Mouse (Mus musculus) forebrain, embryonic 12.5 days (tissue): ENCODE data around the gene Gabpb2. TPM values are rescaled to one million over a fixed set of nuclear protein-coding genes. Genes with fewer than 3 reads are reported as not detected.

ENCODE experiments used
- ATAC-seq: fragments of 200-750 bp; cut with Nextera tagmentation; 2 replicates; pipeline ENCODE4 v1.8.0; 2017; ENCODE audit warnings: moderate TSS enrichment; ENCODE audit not compliant: low FRiP score
- H3K27ac ChIP-seq: fragments of 300-500 bp; sonication (generic); 2 replicates; pipeline ENCODE4 v1.5.1; 2016; ENCODE audit warnings: mild to moderate bottlenecking
- H3K27me3 ChIP-seq: fragments of 300-500 bp; sonication (generic); 2 replicates; pipeline ENCODE4 v1.6.1; 2016; ENCODE audit warnings: mild to moderate bottlenecking
- H3K36me3 ChIP-seq: fragments of 300-500 bp; sonication (generic); replicated peaks from 2 replicates; pipeline ENCODE4 v1.6.1; 2016; ENCODE audit warnings: mild to moderate bottlenecking
- H3K4me1 ChIP-seq: fragments of 300-500 bp; sonication (generic); 2 replicates; pipeline ENCODE4 v1.6.1; 2016
- H3K4me2 ChIP-seq: fragments of 300-500 bp; sonication (generic); 2 replicates; pipeline ENCODE4 v1.6.1; 2016; ENCODE audit warnings: mild to moderate bottlenecking, moderate library complexity
- H3K4me3 ChIP-seq: fragments of 300-500 bp; sonication (generic); replicated peaks from 2 replicates; pipeline ENCODE4 v1.5.1; 2016; ENCODE audit warnings: mild to moderate bottlenecking
- H3K9ac ChIP-seq: fragments of 300-500 bp; sonication (generic); 2 replicates; pipeline ENCODE4 v1.6.1; 2016; ENCODE audit warnings: mild to moderate bottlenecking
- H3K9me3 ChIP-seq: fragments of 300-500 bp; sonication (generic); 2 replicates; pipeline ENCODE4 v1.6.1; 2016
- WGBS: fragments of 180-500 bp; shearing (Covaris S2); methylation state at CpG from one replicate; pipeline ENCODE4 v1.1.7; 2016; 5-methylcytosine and 5-hydroxymethylcytosine counted together
- polyA plus RNA-seq: library from polyadenylated mRNA; unstranded; fragments of >200 nt; fragmentation: Nextera tagmentation; extraction: Ambion mirVana; gene quantifications from 2 replicates; pipeline ENCODE4 v1.2.1, GENCODE M21; 2016

Gabpb2 gene
- 12.2 and 12.5 TPM in 2 replicates for polyA plus RNA-seq

GRCm38 (mm10) chr3:95217255-95218134 is at the start of gene Gabpb2:
Gabpb2 (minus strand) TSS chr3:95217916.
- ATAC-seq: peak; percentile 89
- peaks cover 16% of the 10 kb centered on the region for H3K4me1 ChIP-seq
- under 1% methylated on average over 53 of the region's 56 CpGs for WGBS
- H3K27me3 ChIP-seq: no peaks in the 10 kb centered on the region
- peaks cover 59% of the 10 kb centered on the region for H3K36me3 ChIP-seq
- no peaks in the 10 kb centered on the region for H3K9me3 ChIP-seq
- H3K9ac ChIP-seq: peak within 1 kb of the TSS; percentile 85
- peak within 1 kb of the TSS; percentile 98 for H3K27ac ChIP-seq
- peak within 1 kb of the TSS; percentile 75 for H3K4me3 ChIP-seq
- H3K4me2 ChIP-seq: peak within 1 kb of the TSS; percentile 62

- H3K4me2 ChIP-seq: no peak overlapping the region
- WGBS: 94% methylated on average over 3 of the region's 3 CpGs
- H3K9me3 ChIP-seq: no peaks in the 10 kb centered on the region
- no peak overlapping the region for H3K27ac ChIP-seq
- ATAC-seq: no peak
- H3K9ac ChIP-seq: no peak overlapping the region
- H3K4me1 ChIP-seq: no peaks in the 10 kb centered on the region
- no peaks in the 10 kb centered on the region for H3K27me3 ChIP-seq
- peaks cover 55% of the 10 kb centered on the region for H3K36me3 ChIP-seq
- no peak overlapping the region for H3K4me3 ChIP-seq
Observed at GRCm38 (mm10) chr3:95266052-95266451, 48.3 kb upstream of the Gabpb2 start.

GRCm38 (mm10) chr3:95264724-95265123 is 47.0 kb upstream of the Gabpb2 start:
- Histone ChIP-seq H3K27me3 (no peaks in the 10 kb centered on the region), H3K9ac (no peak overlapping the region), H3K27ac (no peak overlapping the region), H3K36me3 (peaks cover 63% of the 10 kb centered on the region), H3K4me1 (no peaks in the 10 kb centered on the region), H3K9me3 (no peaks in the 10 kb centered on the region), H3K4me2 (no peak overlapping the region), H3K4me3 (no peak overlapping the region)
- WGBS: 83% methylated on average over 1 of the region's 1 CpGs
- no peak for ATAC-seq

GRCm38 (mm10) chr3:95263089-95263739 is 45.5 kb upstream of the Gabpb2 start:
- H3K4me3 ChIP-seq: no peak overlapping the region
- H3K9ac ChIP-seq: no peak overlapping the region
- no peaks in the 10 kb centered on the region for H3K4me1 ChIP-seq
- H3K36me3 ChIP-seq: peaks cover 72% of the 10 kb centered on the region
- no peak overlapping the region for H3K4me2 ChIP-seq
- no peaks in the 10 kb centered on the region for H3K27me3 ChIP-seq
- 51% methylated on average over 11 of the region's 11 CpGs for WGBS
- no peak for ATAC-seq
- H3K9me3 ChIP-seq: no peaks in the 10 kb centered on the region
- H3K27ac ChIP-seq: no peak overlapping the region

- Histone ChIP-seq H3K36me3 (peaks cover 72% of the 10 kb centered on the region), H3K4me2 (no peak overlapping the region), H3K9ac (no peak overlapping the region), H3K27me3 (no peaks in the 10 kb centered on the region), H3K27ac (no peak overlapping the region), H3K4me1 (no peaks in the 10 kb centered on the region), H3K9me3 (no peaks in the 10 kb centered on the region), H3K4me3 (no peak overlapping the region)
- no peak for ATAC-seq
- 89% methylated on average over 4 of the region's 4 CpGs for WGBS
Observed at GRCm38 (mm10) chr3:95261975-95262374, 44.3 kb upstream of the Gabpb2 start.

GRCm38 (mm10) chr3:95256931-95257330 is 39.2 kb upstream of the Gabpb2 start:
- H3K36me3 ChIP-seq: peaks cover 77% of the 10 kb centered on the region

GRCm38 (mm10) chr3:95250783-95251424 is 33.2 kb upstream of the Gabpb2 start, which contains the start of gene Bnipl:
Bnipl (minus strand) TSS chr3:95251193.
- Histone ChIP-seq H3K4me3 (no peak within 1 kb of the TSS), H3K27me3 (no peaks in the 10 kb centered on the region), H3K36me3 (peaks cover 34% of the 10 kb centered on the region), H3K4me2 (no peak within 1 kb of the TSS), H3K4me1 (no peaks in the 10 kb centered on the region), H3K9me3 (no peaks in the 10 kb centered on the region), H3K27ac (no peak within 1 kb of the TSS), H3K9ac (no peak within 1 kb of the TSS)
- WGBS: 64% methylated on average over 7 of the region's 7 CpGs
- ATAC-seq: no peak

More at GRCm38 (mm10) chr3:95256931-95257330, 39.2 kb upstream of the Gabpb2 start:
- Histone ChIP-seq H3K4me1 (no peaks in the 10 kb centered on the region), H3K4me2 (no peak overlapping the region), H3K27me3 (no peaks in the 10 kb centered on the region), H3K9ac (no peak overlapping the region), H3K27ac (no peak overlapping the region), H3K4me3 (no peak overlapping the region), H3K9me3 (no peaks in the 10 kb centered on the region)
- WGBS: 86% methylated on average over 5 of the region's 5 CpGs
- ATAC-seq: no peak

- H3K9ac ChIP-seq: no peak overlapping the region
- no peak for ATAC-seq
Observed at GRCm38 (mm10) chr3:95250361-95250760, 32.6 kb upstream of the Gabpb2 start.

GRCm38 (mm10) chr3:95247660-95248336 is 30.1 kb upstream of the Gabpb2 start:
- H3K27ac ChIP-seq: no peak overlapping the region
- no peak overlapping the region for H3K9ac ChIP-seq
- ATAC-seq: no peak
- H3K27me3 ChIP-seq: no peaks in the 10 kb centered on the region
- H3K4me1 ChIP-seq: no peaks in the 10 kb centered on the region
- peaks cover 10% of the 10 kb centered on the region; the same call in 1 of the 2 replicates for H3K36me3 ChIP-seq
- no peak overlapping the region for H3K4me3 ChIP-seq
- no peaks in the 10 kb centered on the region for H3K9me3 ChIP-seq
- WGBS: 78% methylated on average over 1 of the region's 1 CpGs
- H3K4me2 ChIP-seq: no peak overlapping the region

More at GRCm38 (mm10) chr3:95250361-95250760, 32.6 kb upstream of the Gabpb2 start:
- Histone ChIP-seq H3K36me3 (peaks cover 32% of the 10 kb centered on the region), H3K27me3 (no peaks in the 10 kb centered on the region), H3K4me2 (no peak overlapping the region), H3K4me1 (no peaks in the 10 kb centered on the region), H3K4me3 (no peak overlapping the region), H3K27ac (no peak overlapping the region), H3K9me3 (no peaks in the 10 kb centered on the region)
- whole genome bisulfite sequencing: 88% methylated on average over 5 of the region's 5 CpGs

- no peak overlapping the region for H3K4me2 ChIP-seq
- 0 out of 2 replicates have a peak, but pooled peaks cover 6% of the 10 kb centered on the region for H3K36me3 ChIP-seq
- ATAC-seq: no peak
- no peaks in the 10 kb centered on the region for H3K27me3 ChIP-seq
- H3K4me3 ChIP-seq: no peak overlapping the region
- H3K4me1 ChIP-seq: no peaks in the 10 kb centered on the region
- H3K9me3 ChIP-seq: no peaks in the 10 kb centered on the region
- H3K9ac ChIP-seq: no peak overlapping the region
- H3K27ac ChIP-seq: no peak overlapping the region
- 84% methylated on average over 5 of the region's 5 CpGs for WGBS
Observed at GRCm38 (mm10) chr3:95246465-95247231, 28.9 kb upstream of the Gabpb2 start.

- Histone ChIP-seq H3K27me3 (no peaks in the 10 kb centered on the region), H3K27ac (no peak overlapping the region), H3K9me3 (no peaks in the 10 kb centered on the region), H3K9ac (no peak overlapping the region), H3K4me2 (no peak overlapping the region), H3K4me1 (peaks cover 5% of the 10 kb centered on the region; the same call in 1 of the 2 replicates), H3K36me3 (peaks cover 10% of the 10 kb centered on the region), H3K4me3 (no peak overlapping the region)
- no peak for ATAC-seq
- 83% methylated on average over 2 of the region's 2 CpGs for WGBS
Observed at GRCm38 (mm10) chr3:95243086-95243485, 25.4 kb upstream of the Gabpb2 start.
